Mouse (Mus musculus) urinary bladder, postnatal 10 days (tissue): ENCODE results near the gene Fbxw9.
"Not testable (repeated sequence)": the region's sequence is repeated elsewhere in the genome, so short reads cannot be mapped to it uniquely, and the experiment has no call there.

Source experiments
- DNase-seq: peaks from one replicate; pipeline ENCODE4 v3.0.0; 2022; ENCODE audit warnings: low spot score

Fbxw9 gene

DNA sequence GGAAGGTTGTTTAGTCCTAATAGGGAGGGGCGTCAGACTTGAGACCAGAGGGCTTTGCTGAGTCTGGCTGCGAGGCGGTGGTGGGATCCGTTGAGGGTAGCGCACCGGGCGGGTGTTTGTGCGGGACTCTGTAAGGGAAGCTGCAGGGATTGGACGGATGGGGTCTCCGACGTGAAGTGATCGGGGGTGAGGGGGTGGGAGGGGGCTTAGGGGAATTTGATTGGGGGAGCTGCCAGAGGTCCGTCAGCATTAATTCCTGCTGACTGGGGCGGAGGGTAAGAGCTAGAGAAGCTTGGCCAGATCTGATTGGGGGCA, 22.5 kb upstream of the Fbxw9 start:
- DNase-seq: no peak

DNA sequence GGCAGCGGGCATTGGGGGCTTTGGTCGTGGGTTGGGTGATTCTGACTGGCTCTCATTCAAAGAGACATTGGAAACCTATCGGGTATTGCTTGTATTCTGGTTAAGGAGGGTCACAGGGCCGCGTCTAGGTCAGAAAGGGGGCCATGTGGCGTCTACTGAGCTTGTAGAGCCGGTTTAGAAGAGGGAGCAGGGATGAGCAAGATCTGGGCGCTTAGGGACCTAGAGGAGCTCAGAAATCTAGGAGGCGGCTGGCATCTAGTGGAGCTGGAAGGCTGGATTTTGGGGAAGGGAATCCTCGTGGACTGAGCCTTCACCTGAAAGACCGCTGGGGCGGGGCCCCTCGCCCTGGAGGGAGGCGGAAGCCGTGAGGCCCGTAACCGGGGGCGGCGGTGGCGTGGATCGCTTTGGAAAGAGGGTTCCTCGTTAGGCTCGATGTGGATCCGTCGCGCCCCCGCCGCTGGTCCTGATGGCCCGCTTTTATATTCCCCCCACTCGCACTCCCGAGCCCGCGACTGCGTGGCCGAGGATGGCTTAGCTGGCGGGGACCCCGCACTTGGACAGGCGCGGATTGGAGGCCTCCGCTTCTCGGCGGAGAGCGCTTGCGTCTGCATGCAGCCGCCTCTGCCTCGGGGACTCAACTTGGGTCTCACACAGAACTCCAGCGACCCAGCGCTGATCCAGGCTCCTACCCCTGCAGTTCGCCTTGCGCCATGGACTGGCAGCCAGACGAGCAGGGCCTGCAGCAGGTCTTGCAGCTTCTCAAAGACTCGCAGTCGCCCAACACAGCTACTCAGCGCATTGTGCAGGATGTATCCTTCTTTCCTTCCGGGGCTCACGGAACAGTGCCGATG, 21.9 kb upstream of the Fbxw9 start:
- no peak for DNase-seq

DNA sequence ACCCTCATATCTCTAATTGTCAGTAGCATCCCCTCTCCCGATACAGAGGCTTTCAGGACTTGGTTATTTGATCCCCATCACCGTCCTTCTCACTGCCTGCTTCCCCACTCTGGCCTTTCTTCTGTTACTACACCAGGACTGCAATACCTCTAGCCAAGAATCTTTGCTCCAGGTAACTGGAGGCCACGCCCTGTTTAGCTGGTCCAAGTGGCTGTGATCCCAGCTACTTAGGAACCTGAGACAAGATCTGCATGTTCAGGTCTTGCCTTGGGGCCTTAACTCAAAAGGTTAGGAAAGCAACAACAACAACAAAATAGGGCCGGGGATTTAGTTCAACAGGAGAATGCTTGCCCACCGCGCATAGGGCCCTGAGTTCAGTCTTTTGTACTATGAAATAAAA, 16.2 kb upstream of the Fbxw9 start:
- DNase-seq: no peak

DNA sequence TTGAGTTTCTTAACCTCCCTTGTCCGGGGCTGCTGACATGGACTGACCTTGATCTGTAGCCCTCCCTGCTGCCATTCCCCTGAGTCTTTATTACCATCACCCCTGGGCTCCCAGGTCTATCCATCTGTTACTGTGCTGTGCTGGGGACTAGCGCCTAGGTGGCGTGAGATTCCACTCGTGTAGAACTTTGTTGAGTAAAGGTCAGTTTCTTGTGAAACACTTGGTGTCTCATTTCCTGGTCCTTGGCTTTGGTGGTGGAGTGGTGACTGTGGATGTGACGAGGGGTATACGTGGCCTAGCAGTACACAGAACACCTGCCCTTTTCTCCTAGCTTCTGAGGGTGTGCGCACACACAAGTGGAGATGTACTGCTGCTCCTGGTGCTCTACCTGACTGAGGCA, 2.5 kb upstream of the Fbxw9 start:
- DNase-seq: no peak

DNA sequence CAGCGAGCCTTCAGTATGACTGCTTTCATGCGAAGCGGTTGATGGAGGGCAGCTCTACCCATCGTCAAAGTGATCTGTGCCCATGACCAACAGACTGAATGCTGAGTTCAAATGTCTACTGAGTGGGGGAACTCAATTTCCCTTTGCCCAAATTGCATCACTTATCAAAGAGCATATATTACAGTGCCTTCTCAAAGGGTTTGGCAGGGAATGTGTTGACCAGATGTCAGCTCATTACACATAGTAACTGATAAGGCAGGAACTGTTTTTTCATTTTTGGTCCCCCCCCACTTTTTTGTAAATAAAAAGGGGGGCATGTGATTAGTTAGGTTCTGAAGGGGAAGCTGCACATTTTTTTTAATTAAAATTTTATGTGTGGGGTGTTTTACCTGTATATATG, 2.7 kb downstream of the Fbxw9 start:
- DNase-seq: no peak

DNA sequence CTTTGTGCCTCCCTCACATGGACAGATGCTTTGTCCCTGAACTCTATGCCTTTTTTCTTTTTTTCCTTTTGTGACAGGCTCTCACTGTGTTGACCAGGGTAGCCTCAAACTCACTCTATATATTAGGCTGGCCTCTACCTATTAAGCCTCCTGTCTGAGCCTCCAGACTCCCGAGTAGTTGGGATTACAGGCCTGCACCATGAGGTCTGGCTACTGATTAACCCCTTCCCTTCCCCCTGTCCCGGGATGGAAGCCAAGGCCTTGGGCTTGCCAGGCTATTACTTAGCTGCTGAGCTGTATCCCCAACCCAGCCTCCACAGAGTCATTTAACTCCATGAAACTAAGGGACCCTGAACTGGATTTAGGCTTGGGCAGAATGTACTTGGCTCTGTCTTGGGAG, 5.4 kb downstream of the Fbxw9 start:
- no peak for DNase-seq

DNA sequence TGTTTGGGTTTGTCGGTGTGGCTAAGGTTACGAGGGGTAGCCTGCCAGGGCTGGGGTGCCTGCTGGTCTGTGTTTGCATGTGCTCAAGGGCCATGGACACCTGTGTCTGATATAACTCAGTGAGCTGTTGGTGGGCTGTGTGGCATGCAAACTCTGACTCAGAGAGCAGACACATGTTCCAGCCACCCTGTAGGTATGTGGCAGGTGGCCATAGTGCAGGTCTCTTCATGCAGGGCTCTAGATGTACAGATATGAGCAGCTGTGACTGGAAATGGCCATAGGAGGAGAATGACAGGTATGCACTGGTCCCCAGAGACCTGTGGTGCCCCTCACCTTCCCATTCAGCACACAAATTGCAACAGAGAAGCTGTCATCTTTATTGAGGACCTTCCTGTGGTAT, 7.3 kb downstream of the Fbxw9 start:
- DNase-seq: no peak

DNA sequence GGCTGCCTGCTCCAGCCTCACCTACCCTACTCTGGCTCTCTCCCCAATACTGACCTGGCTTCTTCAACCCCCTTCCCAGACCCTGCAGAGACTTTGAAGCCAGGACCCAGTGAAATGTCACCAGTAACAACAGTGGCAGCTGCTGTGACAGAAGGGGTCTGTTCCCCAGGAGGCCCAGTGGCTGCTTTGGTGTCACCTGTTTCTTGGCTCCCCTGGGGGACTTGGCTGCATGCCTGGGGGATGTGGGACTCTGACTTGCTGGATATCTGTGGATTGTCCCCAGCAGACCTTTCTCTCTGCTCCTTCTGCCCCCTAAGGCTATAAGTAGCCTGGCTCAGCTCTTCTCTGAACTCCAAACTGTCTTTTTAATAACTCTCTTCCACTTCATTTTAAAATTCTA, 8.1 kb downstream of the Fbxw9 start, which contains the start of gene Gm5741:
Gene Gm5741 (minus strand): TSS at position 1 of the 400 bp plus-strand sequence.
- no peak for DNase-seq

DNA sequence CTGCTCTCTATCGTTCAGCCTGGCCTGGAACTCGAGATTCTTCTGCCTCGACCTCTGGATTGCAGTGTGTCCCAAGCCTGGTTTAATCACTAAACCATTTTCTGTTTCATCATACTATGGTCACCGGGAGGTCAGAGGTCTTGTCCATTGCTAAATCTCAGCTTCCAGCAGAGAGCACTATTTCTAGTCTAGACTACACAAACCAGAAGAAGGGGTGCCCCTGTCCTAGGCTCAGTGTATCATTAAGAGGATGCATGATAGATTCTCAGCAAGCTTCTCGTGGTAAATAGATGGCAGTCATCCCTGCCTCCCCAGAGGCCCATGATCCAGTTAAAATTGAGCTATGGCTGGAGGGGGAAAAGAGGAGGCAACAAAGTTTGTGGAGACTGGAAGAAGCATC, 11.2 kb downstream of the Fbxw9 start:
- DNase-seq: no peak

DNA sequence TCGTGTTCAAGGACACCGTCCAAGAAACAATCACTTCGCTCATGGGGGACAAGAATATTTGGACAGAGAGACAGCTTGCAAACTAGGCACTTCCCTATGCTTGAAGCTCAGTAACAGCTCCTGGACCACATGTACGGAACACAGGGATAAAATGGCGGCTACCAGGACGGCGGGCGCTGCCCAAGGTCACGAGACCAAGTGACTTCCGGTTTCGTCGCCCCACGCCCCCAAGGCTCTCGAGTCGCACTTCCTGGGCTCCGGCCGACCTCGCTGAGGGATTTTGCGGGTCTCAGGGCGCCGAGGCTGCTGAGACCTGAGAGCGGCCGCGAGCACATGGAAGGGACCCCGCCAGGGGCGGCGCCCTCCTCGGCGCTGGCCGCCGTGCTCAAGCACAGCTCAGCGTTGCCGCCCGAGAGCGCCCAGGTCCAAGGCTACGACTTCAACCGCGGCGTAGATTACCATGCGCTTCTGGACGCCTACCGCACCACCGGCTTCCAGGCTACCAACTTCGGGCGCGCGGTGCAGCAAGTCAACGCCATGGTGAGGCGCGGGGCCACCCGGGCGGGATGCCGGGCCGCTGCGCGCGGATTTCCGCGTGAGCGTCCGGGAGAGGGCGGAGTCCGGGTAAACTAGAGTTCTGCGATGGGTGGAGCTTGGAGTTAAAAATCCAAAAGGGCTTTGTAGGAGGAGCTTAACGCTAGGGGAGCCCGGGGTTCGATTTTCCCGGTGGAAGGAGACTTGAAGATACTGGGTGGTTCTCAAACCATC, 11.8 kb downstream of the Fbxw9 start, which contains the start of gene Dhps:
Gene Dhps (plus strand): TSS at position 244 of the 768 bp plus-strand sequence.
- peak; percentile 71 for DNase-seq

DNA sequence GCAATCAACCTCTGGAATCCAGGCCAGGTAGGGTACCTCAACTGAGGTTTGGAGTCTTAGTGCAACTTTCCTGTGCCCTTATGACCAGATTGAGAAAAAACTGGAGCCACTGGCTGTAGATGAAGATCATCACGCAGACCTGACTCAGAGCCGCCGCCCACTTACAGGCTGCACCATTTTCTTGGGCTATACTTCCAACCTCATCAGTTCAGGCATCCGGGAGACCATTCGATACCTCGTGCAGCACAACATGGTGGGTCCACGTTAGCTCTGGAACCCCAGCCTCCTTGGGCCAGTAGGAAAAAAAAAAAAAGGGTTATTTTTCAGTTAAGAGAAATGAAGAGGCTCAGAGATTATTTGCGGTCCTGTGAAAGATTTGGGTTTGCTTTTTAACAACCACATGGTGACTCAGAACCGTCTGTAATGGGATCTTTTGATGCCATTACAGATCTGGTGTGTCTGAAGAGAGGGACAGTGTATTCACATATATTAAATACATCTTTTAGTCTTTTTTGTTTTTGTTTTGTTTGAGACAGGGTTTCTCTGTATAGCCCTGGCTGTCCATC, 12.6 kb downstream of the Fbxw9 start:
- no peak for DNase-seq

DNA sequence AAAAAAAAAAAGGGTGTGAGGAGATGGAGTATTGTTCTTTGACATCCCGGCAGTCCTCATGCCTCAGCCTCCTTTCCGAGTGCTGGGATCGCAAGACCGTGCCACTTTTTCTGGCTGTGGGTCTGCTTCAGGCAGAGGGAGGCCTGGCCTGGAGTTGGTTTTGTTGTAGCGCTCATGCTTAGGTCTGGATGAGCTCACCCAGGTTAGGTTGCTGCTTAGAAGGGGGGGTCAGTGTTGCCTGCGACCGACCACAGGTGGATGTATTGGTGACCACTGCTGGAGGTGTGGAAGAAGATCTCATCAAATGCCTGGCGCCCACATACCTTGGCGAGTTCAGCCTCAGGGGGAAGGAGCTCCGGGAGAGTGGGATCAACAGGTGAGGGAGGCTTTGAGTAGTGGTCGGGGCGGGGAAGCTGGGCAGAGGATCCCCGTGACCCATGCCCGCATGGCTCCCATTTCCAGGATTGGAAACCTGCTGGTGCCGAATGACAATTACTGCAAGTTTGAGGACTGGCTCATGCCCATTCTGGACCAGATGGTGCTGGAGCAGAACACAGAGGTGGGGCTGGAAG, 13.3 kb downstream of the Fbxw9 start:
- DNase-seq: no peak

DNA sequence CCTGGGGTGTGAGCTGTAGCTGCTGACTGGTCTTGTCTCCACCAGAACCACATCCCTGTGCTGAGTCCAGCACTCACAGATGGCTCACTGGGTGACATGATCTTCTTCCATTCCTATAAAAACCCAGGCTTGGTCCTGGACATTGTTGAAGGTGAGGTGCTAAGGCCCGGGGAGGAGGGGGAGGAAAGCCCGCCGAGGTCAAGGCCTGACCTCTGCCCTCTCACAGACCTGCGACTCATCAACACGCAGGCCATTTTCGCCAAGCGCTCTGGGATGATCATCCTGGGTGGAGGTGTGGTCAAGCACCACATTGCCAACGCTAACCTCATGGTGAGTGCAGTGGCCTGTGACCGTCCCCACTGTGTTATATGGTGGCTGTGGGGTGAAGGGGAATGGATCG, 14.3 kb downstream of the Fbxw9 start:
- DNase-seq: no peak

DNA sequence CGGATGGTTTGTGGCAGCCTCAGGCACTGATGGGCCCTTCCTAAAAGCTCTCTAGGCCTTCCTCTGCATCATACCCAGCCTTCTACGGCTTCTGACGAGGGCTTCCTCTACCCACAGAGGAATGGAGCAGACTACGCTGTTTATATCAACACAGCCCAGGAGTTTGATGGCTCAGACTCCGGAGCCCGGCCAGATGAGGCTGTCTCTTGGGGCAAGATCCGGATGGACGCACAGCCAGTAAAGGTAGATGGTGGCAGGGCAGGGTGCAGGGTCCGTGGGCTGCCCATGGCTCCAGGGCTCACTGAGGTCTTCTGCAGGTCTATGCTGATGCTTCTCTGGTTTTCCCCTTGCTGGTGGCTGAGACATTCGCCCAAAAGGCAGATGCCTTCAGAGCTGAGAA, 14.8 kb downstream of the Fbxw9 start:
- no peak for DNase-seq

DNA sequence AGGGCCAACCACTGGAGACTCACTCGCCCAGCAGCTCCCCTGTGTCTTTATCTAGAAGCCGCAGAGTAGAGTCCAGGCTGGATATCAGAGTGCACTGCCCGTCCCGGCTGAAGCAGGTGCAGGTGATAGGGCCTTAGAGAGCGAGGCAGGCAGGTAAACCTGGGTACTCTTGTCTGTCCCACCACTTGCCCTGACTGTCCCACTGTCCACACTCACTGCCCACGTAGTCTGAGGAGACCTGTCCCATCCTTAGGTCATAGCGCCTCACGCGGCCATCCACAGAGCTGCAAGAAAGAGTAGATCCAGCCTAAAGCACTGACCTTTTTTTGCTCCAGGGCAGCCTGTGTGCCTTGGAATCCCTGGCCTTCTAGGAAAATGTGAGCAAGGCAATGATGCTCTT, 16.1 kb downstream of the Fbxw9 start:
- DNase-seq: no peak

DNA sequence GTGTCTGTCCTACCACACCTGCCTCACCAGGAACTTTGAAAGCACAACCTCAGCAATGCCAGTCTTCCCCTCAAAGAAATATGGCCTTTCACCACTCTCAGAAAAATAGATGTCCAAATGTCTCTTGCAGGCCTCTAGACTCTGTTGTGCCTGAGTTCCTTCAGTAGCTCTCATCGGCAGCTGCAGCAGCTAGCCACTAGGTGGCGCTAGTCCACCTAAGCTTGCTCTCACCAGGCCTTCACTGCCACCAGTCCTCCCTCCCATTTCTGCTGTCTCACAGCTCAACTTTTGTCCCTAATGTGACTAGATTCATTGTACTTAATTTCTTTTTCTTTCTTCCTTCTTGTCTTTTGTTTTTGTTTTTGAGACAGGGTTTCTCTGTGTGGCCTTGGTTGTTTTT, 17.1 kb downstream of the Fbxw9 start:
- no peak for DNase-seq

DNA sequence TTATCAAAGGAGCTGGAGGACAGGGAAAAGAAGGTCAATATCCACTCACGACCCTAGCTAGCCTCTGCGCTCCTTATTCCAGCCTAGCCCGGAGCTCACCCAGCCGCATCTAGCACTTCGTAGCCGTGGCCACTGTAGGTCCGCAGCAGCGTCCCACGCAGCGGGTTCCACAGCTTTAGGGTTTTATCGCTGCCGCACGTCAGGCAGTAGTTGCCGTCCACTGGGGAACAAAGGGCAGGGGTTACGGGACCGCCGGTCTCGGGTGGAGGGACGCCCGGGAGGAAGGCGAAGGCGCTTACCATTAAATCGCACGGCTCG, 20.3 kb downstream of the Fbxw9 start:
- no peak for DNase-seq

DNA sequence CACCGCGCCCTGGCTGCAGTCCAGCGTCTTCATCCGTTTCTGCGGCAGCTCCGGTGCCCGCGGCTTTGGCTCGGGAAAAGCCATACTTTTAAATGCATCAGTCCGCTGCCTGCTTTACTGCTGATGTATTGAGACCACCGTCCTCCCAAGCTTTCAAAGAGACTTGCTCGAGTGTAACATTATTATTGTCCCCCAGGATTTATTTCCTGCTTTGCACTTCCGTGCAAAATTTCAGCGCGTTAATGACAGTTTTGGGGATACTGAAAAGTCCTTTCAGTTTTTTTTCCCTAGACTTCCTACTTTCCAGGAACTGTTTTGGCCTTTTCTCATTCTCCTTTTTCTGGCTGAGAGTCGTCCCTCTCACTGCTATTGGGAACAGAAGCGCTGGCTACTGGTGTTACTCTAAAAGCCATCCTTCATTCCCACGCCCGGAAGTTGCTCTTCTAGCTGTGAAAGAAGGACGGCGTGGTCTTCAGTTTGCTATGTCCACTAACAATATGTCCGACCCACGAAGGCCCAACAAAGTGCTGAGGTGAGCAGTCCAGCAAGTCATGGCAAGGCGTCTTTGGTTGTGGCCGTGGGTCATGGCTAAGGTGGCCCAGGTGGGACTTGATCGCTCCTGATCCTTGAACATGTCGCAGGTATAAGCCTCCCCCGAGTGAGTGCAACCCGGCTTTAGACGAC, 20.8 kb downstream of the Fbxw9 start, which contains the start of gene Wdr83os:
Gene Wdr83os (plus strand): TSS at position 209 of the 684 bp plus-strand sequence.
- DNase-seq: no peak

DNA sequence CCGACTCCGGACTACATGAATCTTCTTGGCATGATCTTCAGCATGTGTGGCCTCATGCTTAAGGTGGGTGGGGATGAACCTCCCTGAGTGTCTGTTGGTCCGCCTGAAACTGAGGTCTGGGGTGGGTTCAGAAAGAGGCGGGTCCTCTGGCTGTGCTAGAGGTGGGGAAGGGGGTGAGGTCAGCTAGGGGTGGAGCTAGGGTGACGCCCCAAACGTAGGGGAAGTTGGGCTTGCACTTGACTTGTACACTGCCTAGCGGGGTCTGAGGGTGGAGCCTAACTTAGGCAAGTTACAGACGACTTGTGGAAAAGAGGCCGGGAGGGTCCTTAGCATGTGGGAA, 21.3 kb downstream of the Fbxw9 start, which contains the start of gene Wdr83:
Gene Wdr83 (minus strand): TSS at position 91 of the 340 bp plus-strand sequence.
- no peak for DNase-seq

DNA sequence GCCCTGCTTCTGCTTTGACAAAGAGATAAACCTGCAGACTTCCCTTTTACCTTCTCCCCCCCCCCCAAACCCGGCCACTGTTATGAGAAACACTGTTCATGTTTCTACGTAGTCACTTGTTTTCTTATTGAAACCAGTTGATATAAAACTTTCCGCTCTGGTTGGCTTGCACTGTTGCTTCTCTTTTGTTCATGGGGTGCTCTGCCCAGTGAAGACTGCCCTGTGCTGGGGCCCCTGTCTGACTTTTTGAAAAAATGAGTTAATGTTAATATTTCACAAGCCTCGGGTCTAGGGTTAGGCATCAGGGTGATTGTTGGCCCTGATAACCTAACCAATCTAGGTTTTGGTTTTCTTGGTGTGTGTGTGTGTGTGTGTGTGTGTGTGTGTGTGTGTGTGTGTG, 22.3 kb downstream of the Fbxw9 start:
- not testable (repeated sequence) for DNase-seq

DNA sequence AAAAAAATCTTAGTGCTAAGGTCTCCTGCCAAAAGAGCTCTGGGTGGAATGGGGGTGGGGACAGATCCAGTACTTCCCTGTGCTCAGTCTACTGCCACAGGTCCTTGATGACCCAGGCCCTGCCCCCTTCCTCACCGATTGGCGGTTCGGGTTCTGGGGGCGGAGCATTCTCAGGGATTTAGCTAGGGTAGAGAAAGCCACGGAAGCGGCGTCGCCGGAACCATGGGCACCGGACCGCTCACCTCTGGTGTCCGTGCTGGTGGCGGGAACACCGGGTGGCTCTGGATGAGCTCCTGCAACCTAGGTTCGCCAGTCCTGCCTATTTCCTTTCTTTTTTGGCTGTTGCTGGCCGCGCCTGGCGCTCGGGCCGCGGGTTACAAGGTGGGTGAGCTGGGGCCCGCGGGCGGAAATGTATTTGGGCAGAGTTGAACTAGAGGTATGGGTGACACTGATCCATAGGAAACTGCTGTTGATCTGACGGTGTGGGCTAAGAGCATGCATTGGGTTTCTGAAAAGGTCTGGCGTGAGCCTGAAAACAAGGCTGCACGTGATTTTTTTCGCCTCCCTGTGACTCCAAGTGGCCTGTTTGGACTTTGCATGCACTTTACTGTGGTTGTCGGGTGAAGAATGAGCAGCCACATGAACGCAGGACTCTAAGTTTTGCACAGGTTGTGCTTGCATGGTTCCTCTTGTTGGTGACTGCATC, 23.4 kb downstream of the Fbxw9 start, which contains the start of gene Man2b1:
Gene Man2b1 (plus strand): TSS at position 163 of the 706 bp plus-strand sequence.
- peak; percentile 68 for DNase-seq

DNA sequence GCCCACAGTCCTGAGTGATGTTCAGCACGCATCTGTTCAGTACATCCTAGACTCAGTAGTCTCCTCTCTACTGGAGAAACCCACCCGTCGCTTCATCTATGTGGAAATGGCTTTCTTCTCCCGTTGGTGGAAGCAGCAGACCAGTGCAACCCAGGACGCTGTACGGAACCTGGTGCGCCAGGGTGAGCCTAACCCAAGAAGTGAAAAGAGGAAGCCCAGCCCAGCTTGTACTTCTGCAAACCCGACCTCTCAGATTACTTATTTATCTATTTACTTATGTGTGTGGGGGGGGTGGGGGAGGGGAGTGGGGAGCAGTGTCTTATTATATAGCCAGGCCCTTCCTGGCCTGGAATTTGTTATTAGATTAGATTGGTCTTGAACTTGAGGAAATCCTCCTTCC, 24.8 kb downstream of the Fbxw9 start:
- DNase-seq: no peak
